Mouse (Mus musculus) liver, embryonic 11.5 days (tissue): Measurements from ENCODE around the gene Adamts14. TPM values are rescaled to one million over a fixed set of nuclear protein-coding genes. Genes with fewer than 3 reads are reported as not detected.

Experiments
- ATAC-seq: fragments of 200-750 bp; cut with Nextera tagmentation; replicated peaks from 2 replicates; pipeline ENCODE4 v1.8.0; 2017; ENCODE audit warnings: moderate number of reproducible peaks, mild to moderate bottlenecking, moderate TSS enrichment, moderate library complexity; ENCODE audit not compliant: low FRiP score
- DNase-seq: peaks from one replicate; pipeline ENCODE4 v3.0.0-alpha.2; 2017; ENCODE audit warnings: low spot score
- H3K27ac ChIP-seq: fragments of 300-500 bp; sonication (generic); 2 replicates; pipeline ENCODE4 v1.5.1; 2014; ENCODE audit warnings: mild to moderate bottlenecking, low read depth, low read length, control low read depth
- H3K27me3 ChIP-seq: fragments of 300-500 bp; sonication (generic); replicated peaks from 2 replicates; pipeline ENCODE4 v1.6.1; 2014; ENCODE audit warnings: low read length, mixed read lengths; ENCODE audit not compliant: control insufficient read depth, insufficient read depth
- H3K36me3 ChIP-seq: fragments of 300-500 bp; sonication (generic); 2 replicates; pipeline ENCODE4 v1.6.1; 2014; ENCODE audit warnings: mild to moderate bottlenecking, low read length, moderate library complexity, mixed read lengths; ENCODE audit not compliant: control insufficient read depth, insufficient read depth
- H3K4me1 ChIP-seq: fragments of 300-500 bp; sonication (generic); replicated peaks from 2 replicates; pipeline ENCODE4 v1.6.1; 2014; ENCODE audit warnings: low read length, mixed read lengths; ENCODE audit not compliant: control insufficient read depth, insufficient read depth
- H3K4me2 ChIP-seq: fragments of 300-500 bp; sonication (generic); 2 replicates; pipeline ENCODE4 v1.6.1; 2014; ENCODE audit warnings: mild to moderate bottlenecking, control low read depth, moderate library complexity
- H3K4me3 ChIP-seq: fragments of 300-500 bp; sonication (generic); 2 replicates; pipeline ENCODE4 v1.5.1; 2014; ENCODE audit warnings: low read depth, low read length, control low read depth
- H3K9ac ChIP-seq: fragments of 300-500 bp; sonication (generic); 2 replicates; pipeline ENCODE4 v1.6.1; 2014; ENCODE audit warnings: low read depth, low read length, control low read depth
- H3K9me3 ChIP-seq: fragments of 300-500 bp; sonication (generic); 2 replicates; pipeline ENCODE4 v1.6.1; 2016; ENCODE audit warnings: low read length, inconsistent platforms, mixed read lengths; ENCODE audit not compliant: control insufficient read depth
- WGBS: fragments of 180-500 bp; shearing (Covaris S2); extraction: QIAGEN DNeasy Blood & Tissue Kit; methylation state at CpG from one replicate; pipeline ENCODE4 v1.1.7; 2014; 5-methylcytosine and 5-hydroxymethylcytosine counted together
- polyA plus RNA-seq: library from polyadenylated mRNA; unstranded; fragments of >200 nt; fragmentation: Nextera tagmentation; extraction: Ambion mirVana; gene quantifications from 2 replicates; pipeline ENCODE4 v1.2.1, GENCODE M21; 2014

The Adamts14 gene
- polyA plus RNA-seq, 1 experiment from 2014 or later, result 0.92 TPM

DNA sequence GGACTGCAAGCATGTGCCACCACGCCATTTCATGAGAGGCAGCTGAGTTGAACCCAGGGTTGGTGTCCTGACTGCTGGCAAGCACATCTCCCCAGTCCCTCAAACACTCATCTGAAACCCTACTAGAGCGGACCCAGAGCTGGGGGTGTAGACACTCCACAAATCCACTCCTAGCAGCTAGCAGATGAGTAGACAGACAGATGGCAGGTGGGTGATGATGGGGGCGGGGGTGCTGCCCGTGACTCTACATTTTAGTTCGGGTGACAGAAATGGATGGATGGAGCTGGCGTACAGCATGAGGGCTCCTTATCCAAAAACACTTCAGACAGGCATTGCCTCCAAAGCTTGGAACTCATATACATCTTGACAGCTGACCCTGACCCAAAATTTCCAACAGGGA lies 26.9 kb downstream of the Adamts14 start:
- WGBS, result 83% methylated on average over 6 of the region's 6 CpGs
- Histone ChIP-seq H3K36me3 (no peaks in the 10 kb centered on the region), H3K4me3 (no peak overlapping the region), H3K27me3 (no peaks in the 10 kb centered on the region), H3K4me2 (no peak overlapping the region), H3K9ac (no peak overlapping the region), H3K9me3 (no peaks in the 10 kb centered on the region), H3K4me1 (no peaks in the 10 kb centered on the region), H3K27ac (no peak overlapping the region)
- DNase-seq (no peak), ATAC-seq (no peak)

DNA sequence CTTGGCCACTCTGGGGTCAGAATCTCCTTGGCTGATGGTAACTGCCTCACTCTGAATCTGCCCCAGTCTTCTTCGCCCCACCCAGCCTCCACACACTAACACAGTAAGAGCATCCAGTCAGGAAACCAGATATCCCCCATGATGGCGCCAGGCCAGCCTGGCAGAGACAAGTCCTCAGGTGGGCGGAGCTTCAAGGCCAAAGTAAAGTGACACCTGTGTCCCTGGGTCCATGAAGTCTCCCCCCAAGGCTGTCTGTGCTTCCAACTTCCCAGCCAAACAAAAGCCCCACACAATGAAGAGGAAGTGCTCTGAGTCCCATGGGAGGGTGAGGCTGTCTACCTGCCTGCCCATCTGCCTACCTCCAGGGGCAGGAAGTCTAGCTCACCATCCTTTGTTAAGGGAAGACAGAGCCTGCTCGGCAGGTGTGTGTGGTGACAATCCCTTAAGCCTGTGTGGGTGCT lies 31.2 kb downstream of the Adamts14 start:
- no peaks in the 10 kb centered on the region for H3K4me1 ChIP-seq
- H3K9me3 ChIP-seq, result no peaks in the 10 kb centered on the region
- no peaks in the 10 kb centered on the region for H3K36me3 ChIP-seq
- no peak overlapping the region for H3K27ac ChIP-seq
- no peak for ATAC-seq
- no peak overlapping the region for H3K9ac ChIP-seq
- H3K27me3 ChIP-seq, result peaks cover 3% of the 10 kb centered on the region; the same call in 1 of the 2 replicates
- DNase-seq, result no peak
- WGBS, result 52% methylated on average over 4 of the region's 4 CpGs
- no peak overlapping the region for H3K4me3 ChIP-seq
- H3K4me2 ChIP-seq, result no peak overlapping the region

DNA sequence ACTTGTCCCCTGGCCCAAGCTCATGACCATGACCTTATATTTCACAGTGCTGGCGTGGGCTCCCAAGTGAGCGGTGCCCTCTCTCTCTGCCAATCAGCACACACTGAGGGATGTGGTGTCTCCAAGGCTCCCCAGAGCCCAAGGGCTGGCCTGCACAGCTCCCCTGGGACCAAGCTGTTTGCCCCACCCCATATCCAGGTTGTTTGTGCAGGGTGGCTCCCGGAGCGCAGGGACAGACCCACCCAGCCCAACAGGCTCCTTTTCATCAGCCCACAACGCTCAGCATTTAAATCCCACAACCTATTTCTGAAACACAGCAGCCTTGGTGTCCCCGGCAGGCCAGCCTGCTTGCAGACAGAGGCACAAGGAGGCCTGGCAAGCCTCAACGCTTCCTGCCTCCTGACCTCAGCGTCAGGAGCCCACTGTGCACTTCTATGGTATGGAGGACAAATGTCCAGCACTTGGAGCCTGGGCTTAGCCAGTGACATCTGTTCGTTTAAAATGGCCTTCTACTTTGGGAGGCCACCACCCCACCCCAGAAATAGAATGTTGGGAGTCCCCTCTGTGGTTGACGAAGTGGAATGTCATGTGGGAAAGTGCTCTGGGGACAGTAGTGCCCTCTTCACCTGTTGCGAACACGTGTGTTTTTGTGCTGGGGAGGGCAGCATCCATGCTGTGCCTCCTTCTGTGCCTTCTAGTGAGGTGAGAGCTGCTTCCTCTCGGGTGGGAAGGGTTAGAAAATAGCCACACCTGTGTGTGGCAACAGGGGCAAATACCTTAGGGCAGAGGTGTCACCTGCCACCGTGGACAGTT lies 32.9 kb downstream of the Adamts14 start:
- H3K4me1 ChIP-seq, result no peaks in the 10 kb centered on the region
- no peak overlapping the region for H3K4me2 ChIP-seq
- no peak overlapping the region for H3K27ac ChIP-seq
- no peak overlapping the region for H3K4me3 ChIP-seq
- 72% methylated on average over 14 of the region's 14 CpGs for WGBS
- DNase-seq (no peak), ATAC-seq (no peak)
- H3K27me3 ChIP-seq, result peaks cover 3% of the 10 kb centered on the region; the same call in 1 of the 2 replicates
- no peaks in the 10 kb centered on the region for H3K9me3 ChIP-seq
- H3K36me3 ChIP-seq, result no peaks in the 10 kb centered on the region
- H3K9ac ChIP-seq, result no peak overlapping the region

DNA sequence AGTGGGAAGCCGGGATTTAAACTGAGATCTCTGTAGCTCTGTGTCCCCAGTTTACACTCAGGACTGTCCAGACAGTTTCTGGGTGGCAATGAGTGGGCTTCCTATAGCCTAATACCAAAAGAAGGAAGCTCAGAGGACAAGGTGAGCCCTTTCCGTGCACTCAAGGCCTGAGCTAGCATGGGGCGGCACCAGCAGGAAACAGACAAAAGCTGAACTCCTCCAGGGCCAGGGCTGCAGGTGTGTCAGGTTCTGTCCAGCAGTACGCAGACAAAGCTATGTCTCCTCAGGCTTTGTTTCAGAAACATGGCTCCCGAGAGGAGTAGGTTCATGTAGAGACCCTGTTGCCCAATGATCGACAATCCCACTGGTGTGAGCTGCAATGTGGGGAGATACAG lies 35.9 kb downstream of the Adamts14 start:
- no peaks in the 10 kb centered on the region for H3K4me1 ChIP-seq
- H3K36me3 ChIP-seq, result no peaks in the 10 kb centered on the region
- H3K27me3 ChIP-seq, result peaks cover 3% of the 10 kb centered on the region; the same call in 1 of the 2 replicates
- no peak overlapping the region for H3K4me2 ChIP-seq
- no peaks in the 10 kb centered on the region for H3K9me3 ChIP-seq
- DNase-seq, result no peak
- H3K27ac ChIP-seq, result no peak overlapping the region
- WGBS, result 78% methylated on average over 6 of the region's 6 CpGs
- ATAC-seq, result no peak
- H3K4me3 ChIP-seq, result no peak overlapping the region
- H3K9ac ChIP-seq, result no peak overlapping the region

DNA sequence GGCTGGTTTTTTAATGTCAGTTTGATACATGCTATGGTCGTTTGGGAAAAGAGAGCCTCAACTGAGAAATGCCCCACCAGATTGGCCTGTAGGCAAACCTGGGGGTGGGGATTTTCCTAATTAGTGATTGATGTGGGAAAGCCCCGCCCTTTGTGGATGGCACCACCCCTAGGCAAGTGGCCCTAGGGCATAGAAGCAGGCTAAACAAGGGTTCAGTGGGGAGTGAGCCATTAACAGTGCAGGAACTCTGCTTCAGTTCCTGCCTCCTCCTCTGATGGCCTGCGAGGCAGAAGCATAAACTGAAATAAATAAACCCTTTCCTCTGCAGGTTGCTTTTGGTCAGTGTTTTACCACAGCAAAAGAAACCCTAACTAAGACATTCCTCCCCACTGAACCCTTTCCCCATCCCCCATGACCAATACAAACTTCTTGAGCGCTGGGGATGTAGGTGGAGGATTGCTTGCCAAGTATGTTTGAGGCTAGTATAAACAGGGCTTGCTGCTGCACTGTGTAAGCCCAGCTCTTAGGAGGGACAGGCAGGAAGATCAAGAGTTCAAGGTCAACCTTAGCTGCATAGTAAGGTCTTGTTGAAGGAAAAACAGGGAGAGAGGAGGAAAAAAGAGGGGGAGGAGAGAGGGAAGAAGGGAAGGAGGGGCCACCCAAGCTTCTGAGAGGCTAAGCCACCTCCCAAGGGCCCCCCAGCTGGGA lies 36.4 kb downstream of the Adamts14 start:
- H3K27me3 ChIP-seq, result peaks cover 3% of the 10 kb centered on the region; the same call in 1 of the 2 replicates
- no peak overlapping the region for H3K9ac ChIP-seq
- H3K4me2 ChIP-seq, result no peak overlapping the region
- DNase-seq, result no peak
- 49% methylated on average over 4 of the region's 4 CpGs for WGBS
- H3K4me1 ChIP-seq, result no peaks in the 10 kb centered on the region
- H3K4me3 ChIP-seq, result no peak overlapping the region
- no peaks in the 10 kb centered on the region for H3K36me3 ChIP-seq
- no peak overlapping the region for H3K27ac ChIP-seq
- H3K9me3 ChIP-seq, result no peaks in the 10 kb centered on the region
- ATAC-seq, result no peak

DNA sequence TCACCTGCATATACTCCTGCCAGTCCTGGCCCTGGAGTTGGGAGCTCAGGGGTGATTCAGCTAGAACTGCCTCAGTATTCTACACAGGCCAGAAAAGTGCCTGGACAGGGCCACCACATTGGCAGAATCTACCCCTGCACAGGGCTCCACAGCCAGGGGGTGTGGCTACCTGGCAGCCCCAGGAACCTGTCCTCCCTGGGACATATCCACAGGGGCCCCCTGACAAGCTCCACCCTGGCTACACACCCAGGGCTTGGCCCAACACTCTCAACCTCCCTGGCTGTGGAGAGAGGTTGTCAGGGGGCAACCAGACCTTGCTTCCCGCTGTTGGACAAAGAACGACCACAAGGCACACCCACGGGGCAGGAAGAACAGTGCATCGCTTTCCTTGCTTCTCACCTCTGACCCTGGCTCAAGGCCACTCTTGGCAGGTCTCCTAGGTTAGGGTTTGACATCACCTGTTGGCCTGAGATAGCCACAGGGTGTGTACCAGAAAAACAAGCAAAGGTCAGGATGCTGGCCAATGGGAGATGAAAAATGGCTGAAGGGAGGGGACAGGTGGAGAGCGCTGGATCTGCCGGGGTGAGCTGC lies 37.5 kb downstream of the Adamts14 start:
- Histone ChIP-seq H3K27me3 (peaks cover 3% of the 10 kb centered on the region; the same call in 1 of the 2 replicates), H3K4me2 (no peak overlapping the region), H3K9me3 (no peaks in the 10 kb centered on the region), H3K36me3 (no peaks in the 10 kb centered on the region), H3K4me1 (no peaks in the 10 kb centered on the region), H3K27ac (no peak overlapping the region), H3K4me3 (no peak overlapping the region), H3K9ac (no peak overlapping the region)
- 77% methylated on average over 6 of the region's 6 CpGs for WGBS
- DNase-seq, result no peak
- no peak for ATAC-seq

DNA sequence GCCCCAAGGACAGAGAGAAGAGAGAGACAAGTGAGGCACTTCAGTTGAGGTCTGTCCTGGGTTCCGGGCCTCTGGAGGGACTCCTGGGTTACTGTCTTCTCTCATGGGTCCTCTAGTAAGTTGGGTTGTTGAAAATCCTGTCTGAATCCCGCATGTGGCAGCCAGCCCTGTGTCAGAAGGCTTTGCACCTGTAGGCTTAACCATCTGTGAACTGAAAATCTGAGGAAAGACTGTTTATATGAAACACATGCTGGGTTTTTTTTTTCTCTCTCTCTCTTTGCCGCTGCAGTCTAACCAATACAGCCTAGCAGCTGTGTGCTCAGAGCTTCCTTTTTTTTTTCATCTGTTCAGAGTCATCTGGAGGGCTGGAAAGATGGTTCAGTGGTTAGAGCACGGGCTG lies 38.9 kb downstream of the Adamts14 start:
- Histone ChIP-seq H3K4me3 (no peak overlapping the region), H3K36me3 (no peaks in the 10 kb centered on the region), H3K27me3 (peaks cover 3% of the 10 kb centered on the region; the same call in 1 of the 2 replicates), H3K4me2 (no peak overlapping the region), H3K27ac (no peak overlapping the region), H3K4me1 (no peaks in the 10 kb centered on the region), H3K9ac (no peak overlapping the region), H3K9me3 (no peaks in the 10 kb centered on the region)
- ATAC-seq (no peak), DNase-seq (no peak)
- WGBS, result 69% methylated on average over 4 of the region's 4 CpGs

DNA sequence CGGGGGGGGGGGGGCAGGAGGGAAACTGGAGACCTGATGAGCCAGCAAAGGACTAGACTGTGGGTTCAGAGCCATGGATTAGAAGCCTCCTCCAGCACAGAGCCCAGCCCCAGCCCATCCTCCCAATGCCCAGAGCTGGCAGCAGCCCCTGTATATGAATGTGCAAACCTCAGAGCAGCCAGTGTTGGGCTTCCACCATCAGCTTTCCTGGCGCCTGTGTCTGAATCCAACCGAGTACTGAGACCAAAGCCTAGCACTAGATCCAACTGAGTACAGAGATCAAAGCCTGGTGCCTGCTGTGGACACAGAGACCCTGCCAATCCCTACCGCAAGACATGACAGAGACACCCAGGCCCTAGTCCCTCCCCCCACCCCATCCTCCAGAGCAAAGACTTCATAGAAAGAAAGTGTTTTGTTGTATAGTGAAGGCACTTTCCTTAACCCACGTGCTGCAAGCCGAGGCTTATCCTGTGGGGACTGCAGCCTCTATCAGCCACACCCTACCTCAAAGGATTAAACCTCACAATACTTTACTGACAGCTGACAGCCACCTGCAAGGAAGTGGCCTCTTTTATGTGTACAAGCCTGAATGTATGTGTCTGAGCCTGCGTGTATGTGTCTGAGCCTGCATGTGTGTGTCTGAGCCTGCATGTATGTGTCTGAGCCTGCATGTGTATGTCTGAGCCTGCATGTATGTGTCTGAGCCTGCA lies 40.2 kb downstream of the Adamts14 start:
- H3K4me1 ChIP-seq, result no peaks in the 10 kb centered on the region
- ATAC-seq (no peak), DNase-seq (no peak)
- H3K9ac ChIP-seq, result no peak overlapping the region
- no peak overlapping the region for H3K4me2 ChIP-seq
- H3K36me3 ChIP-seq, result no peaks in the 10 kb centered on the region
- no peak overlapping the region for H3K4me3 ChIP-seq
- WGBS, result 42% methylated on average over 7 of the region's 7 CpGs
- H3K27ac ChIP-seq, result no peak overlapping the region
- H3K27me3 ChIP-seq, result peaks cover 7% of the 10 kb centered on the region
- H3K9me3 ChIP-seq, result no peaks in the 10 kb centered on the region
